Mouse (Mus musculus) cortical plate, adult 2 months (tissue): ENCODE results near the gene Slc15a3. TPM values are rescaled to one million over a fixed set of nuclear protein-coding genes. Genes with fewer than 3 reads are reported as not detected.

Source experiments
- H3K27ac ChIP-seq: fragments of 200-500 bp; 2 replicates; pipeline ENCODE4 v1.5.1; 2012; ENCODE audit warnings: low read length, control low read depth, inconsistent platforms; ENCODE audit not compliant: insufficient read depth
- H3K4me1 ChIP-seq: fragments of 200-500 bp; 2 replicates; pipeline ENCODE4 v1.6.1; 2011; ENCODE audit warnings: low read length; ENCODE audit not compliant: control insufficient read depth, insufficient read depth
- H3K4me3 ChIP-seq: fragments of 200-500 bp; 2 replicates; pipeline ENCODE4 v1.5.1; 2011; ENCODE audit warnings: mild to moderate bottlenecking, low read length, control low read depth; ENCODE audit not compliant: insufficient read depth
- CTCF ChIP-seq: fragments of 200-500 bp; IDR thresholded peaks from 2 replicates; pipeline ENCODE4 v1.5.1; 2011; ENCODE audit warnings: mild to moderate bottlenecking, control low read depth, low read length; ENCODE audit not compliant: insufficient read depth; ENCODE audit errors: extremely low read depth
- POLR2A ChIP-seq: fragments of 200-500 bp; IDR thresholded peaks from 2 replicates; pipeline ENCODE4 v1.6.1; 2011; ENCODE audit warnings: mild to moderate bottlenecking, low read length, control low read depth; ENCODE audit not compliant: insufficient read depth; ENCODE audit errors: extremely low read depth
- polyA plus RNA-seq: library from polyadenylated mRNA; depleted of rRNA; stranded (reverse); fragments of >200 nt; gene quantifications from 2 replicates; pipeline ENCODE4 v1.2.3, GENCODE M21; 2012; rRNA removed

The Slc15a3 gene
- polyA plus RNA-seq, 1 experiment, result 1.3 TPM

DNA sequence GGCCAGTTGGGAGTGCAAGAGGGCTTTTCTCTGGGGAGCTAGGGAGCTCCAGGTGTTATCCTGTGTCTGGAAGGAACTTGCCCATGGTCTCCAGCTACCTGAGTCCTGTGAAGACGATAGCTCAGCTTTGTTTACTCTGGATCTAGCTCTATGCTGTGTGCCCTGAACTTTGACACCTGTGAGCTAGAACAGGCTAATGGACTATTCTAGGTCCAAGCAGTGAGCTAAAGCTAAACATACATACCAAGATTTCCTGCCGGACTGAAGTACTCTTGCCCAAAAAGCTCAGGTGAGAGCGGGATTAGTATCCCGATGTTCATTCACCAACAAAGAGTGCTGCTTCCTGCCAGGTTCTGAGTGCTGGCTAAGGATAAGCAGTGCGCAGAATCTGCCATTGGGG lies 65.0 kb downstream of the Slc15a3 start:
- Histone ChIP-seq H3K4me3 (no peak overlapping the region), H3K27ac (no peak overlapping the region)
- TF ChIP-seq CTCF, result no peak
- no peak for TF ChIP-seq POLR2A

DNA sequence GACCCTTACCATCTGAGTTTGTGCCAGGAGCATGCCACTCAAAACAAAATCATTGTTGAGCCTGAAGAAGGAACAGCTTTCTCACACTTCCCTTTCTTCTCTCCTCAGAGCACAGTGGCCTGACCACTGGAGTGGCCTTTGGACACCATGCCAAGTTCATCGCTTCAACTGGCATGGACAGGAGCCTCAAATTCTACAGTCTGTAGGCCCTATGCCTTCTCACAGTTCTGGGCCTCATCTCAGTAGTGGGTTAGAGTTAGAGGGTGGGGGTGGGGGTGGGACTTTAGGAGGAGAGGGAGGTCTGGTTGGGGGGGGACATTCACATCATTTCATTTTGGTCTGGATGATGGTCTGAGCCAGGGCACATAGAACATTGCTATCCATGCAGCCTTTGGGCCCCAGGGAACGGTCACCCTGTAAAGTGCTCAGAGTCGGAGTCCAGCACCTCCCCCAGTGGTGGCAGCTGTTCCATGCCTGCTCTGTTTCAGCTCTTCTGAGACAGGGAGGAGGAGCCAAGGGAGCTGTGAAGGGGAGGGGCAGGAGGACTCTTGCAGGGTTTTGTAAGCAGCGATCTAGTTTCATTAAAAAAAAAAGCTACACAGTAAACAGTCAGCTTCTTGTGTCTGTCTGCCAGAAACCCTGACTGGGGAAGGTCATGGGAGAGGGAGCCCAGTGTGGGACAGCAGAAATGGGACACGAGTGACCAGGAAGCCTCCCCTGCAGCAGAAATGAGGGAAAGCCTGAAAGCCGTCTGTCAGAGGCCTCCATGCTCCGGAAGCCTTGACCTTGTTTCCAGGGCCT lies 65.6 kb downstream of the Slc15a3 start:
- no peaks in the 10 kb centered on the region; the same call in 1 of the 2 replicates for H3K4me1 ChIP-seq
- 0 out of 2 replicates have a peak, but pooled peaks have one; percentile 8 for TF ChIP-seq POLR2A
- TF ChIP-seq CTCF, result no peak
- H3K4me3 ChIP-seq, result no peak overlapping the region
- peak overlapping the region; percentile 66 for H3K27ac ChIP-seq

More for the DNA sequence above, 65.0 kb downstream of the Slc15a3 start:
- no peaks in the 10 kb centered on the region; the same call in 1 of the 2 replicates for H3K4me1 ChIP-seq

DNA sequence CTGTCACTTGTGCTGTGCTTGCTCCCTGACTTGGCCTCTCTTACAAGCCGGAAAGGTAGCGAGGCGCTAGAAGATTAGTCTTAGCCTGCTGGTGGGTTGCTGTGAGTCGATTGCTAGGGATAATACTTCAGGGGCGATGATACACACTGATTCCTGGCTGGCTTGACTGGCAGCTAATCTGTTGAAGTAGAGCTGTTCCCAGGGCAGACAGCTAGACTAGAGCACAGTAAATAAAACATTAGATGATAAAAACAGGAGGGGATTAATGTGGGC lies 66.1 kb downstream of the Slc15a3 start:
- H3K27ac ChIP-seq, result peak overlapping the region; percentile 66
- no peak overlapping the region for H3K4me3 ChIP-seq
- no peaks in the 10 kb centered on the region; the same call in 1 of the 2 replicates for H3K4me1 ChIP-seq
- no peak for TF ChIP-seq POLR2A
- no peak for TF ChIP-seq CTCF

DNA sequence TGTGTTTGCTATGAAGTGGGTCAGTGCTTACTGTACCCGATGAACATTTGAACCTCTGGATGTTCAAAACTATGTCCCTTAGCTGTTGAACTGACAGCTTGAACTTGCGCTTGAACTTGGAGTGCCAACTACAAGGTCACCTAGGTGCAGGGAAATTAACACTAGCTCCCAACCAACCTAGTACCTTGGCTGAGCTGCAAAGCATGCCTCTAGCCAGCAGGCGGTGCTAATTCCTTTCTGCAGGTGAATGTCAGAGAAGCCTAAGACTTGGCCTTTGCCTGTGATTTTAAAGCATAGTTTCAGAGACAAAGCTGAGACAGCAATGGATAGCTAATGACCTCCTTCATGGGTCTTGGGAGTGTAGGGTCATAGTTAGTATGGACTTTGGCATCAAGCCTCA lies 68.4 kb downstream of the Slc15a3 start:
- Histone ChIP-seq H3K4me1 (no peaks in the 10 kb centered on the region; the same call in 1 of the 2 replicates), H3K4me3 (no peak overlapping the region)
- TF ChIP-seq CTCF, result peak; percentile 86
- TF ChIP-seq POLR2A, result no peak

More for the DNA sequence above, 68.4 kb downstream of the Slc15a3 start:
- no peak overlapping the region for H3K27ac ChIP-seq

Other genes starting within 250 kb of the Slc15a3 start
- gene Ddb1, start 234.4 kb upstream of the Slc15a3 start, polyA plus RNA-seq, result 120 and 123 TPM in 2 replicates
- 16.4 and 17.3 TPM in 2 replicates for gene Tkfc, start 234.1 kb upstream of the Slc15a3 start, polyA plus RNA-seq
- 0.68 and 0.81 TPM in 2 replicates for gene Vwce, start 205.5 kb upstream of the Slc15a3 start, polyA plus RNA-seq
- gene Pga5, start 161.7 kb upstream of the Slc15a3 start, polyA plus RNA-seq, result not detected in 2 replicates
- 19.1 and 23.1 TPM in 2 replicates for gene Vps37c, start 151.0 kb upstream of the Slc15a3 start, polyA plus RNA-seq
- 0.08 TPM in 2 replicates for gene Cd5, start 100.7 kb upstream of the Slc15a3 start, polyA plus RNA-seq
- 5.8 and 6.0 TPM in 2 replicates for gene Cd6, start 9.7 kb upstream of the Slc15a3 start, polyA plus RNA-seq
- 200 and 216 TPM in 2 replicates for gene Tmem132a, start 30.2 kb downstream of the Slc15a3 start, polyA plus RNA-seq
- 61.9 and 63.5 TPM in 2 replicates for gene Tmem109, start 42.3 kb downstream of the Slc15a3 start, polyA plus RNA-seq
- gene Prpf19, start 55.5 kb downstream of the Slc15a3 start, polyA plus RNA-seq, result 219 and 221 TPM in 2 replicates
- gene Zp1, start 80.9 kb downstream of the Slc15a3 start, polyA plus RNA-seq, result not detected in 2 replicates
- gene Ptgdr2, start 97.4 kb downstream of the Slc15a3 start, polyA plus RNA-seq, result 0.11 and 0.21 TPM in 2 replicates
- 5.0 and 5.5 TPM in 2 replicates for gene Ccdc86, start 109.5 kb downstream of the Slc15a3 start, polyA plus RNA-seq
- not detected in 2 replicates for gene Ms4a10, start 134.9 kb downstream of the Slc15a3 start, polyA plus RNA-seq
- gene Ms4a15, start 153.5 kb downstream of the Slc15a3 start, polyA plus RNA-seq, result not detected in 2 replicates
- gene Ms4a18, start 178.3 kb downstream of the Slc15a3 start, polyA plus RNA-seq, result not detected in 2 replicates
- gene Ms4a8a, start 241.4 kb downstream of the Slc15a3 start, polyA plus RNA-seq, result 0.11 and 0.13 TPM in 2 replicates